Mouse (Mus musculus) intestine, postnatal 0 days (tissue): ENCODE data around the gene Hoxc9. TPM values are rescaled to one million over a fixed set of nuclear protein-coding genes. Genes with fewer than 3 reads are reported as not detected.

Experiments used
- ATAC-seq: fragments of 200-750 bp; cut with Nextera tagmentation; 2 replicates; pipeline ENCODE4 v1.8.0; 2017; ENCODE audit warnings: mild to moderate bottlenecking, moderate TSS enrichment, moderate library complexity
- H3K27ac ChIP-seq: fragments of 300-500 bp; sonication (generic); 2 replicates; pipeline ENCODE4 v1.5.1; 2014; ENCODE audit warnings: mild to moderate bottlenecking, low read depth, low read length, moderate library complexity
- H3K27me3 ChIP-seq: fragments of 300-500 bp; sonication (generic); replicated peaks from 2 replicates; pipeline ENCODE4 v1.6.1; 2014; ENCODE audit warnings: low read length, mixed read lengths; ENCODE audit not compliant: control insufficient read depth, insufficient read depth
- H3K36me3 ChIP-seq: fragments of 300-500 bp; sonication (generic); 2 replicates; pipeline ENCODE4 v1.6.1; 2014; ENCODE audit warnings: mild to moderate bottlenecking, moderate library complexity; ENCODE audit not compliant: control insufficient read depth, insufficient read depth
- H3K4me1 ChIP-seq: fragments of 300-500 bp; sonication (generic); replicated peaks from 2 replicates; pipeline ENCODE4 v1.6.1; 2014; ENCODE audit warnings: antibody characterized with exemption, low read length, mixed read lengths; ENCODE audit not compliant: control insufficient read depth, insufficient read depth
- H3K4me2 ChIP-seq: fragments of 300-500 bp; sonication (generic); replicated peaks from 2 replicates; pipeline ENCODE4 v1.6.1; 2014; ENCODE audit warnings: low read depth, mild to moderate bottlenecking, moderate library complexity
- H3K4me3 ChIP-seq: fragments of 300-500 bp; sonication (generic); 2 replicates; pipeline ENCODE4 v1.5.1; 2014; ENCODE audit warnings: low read depth, low read length
- H3K9ac ChIP-seq: fragments of 300-500 bp; sonication (generic); 2 replicates; pipeline ENCODE4 v1.6.1; 2014; ENCODE audit warnings: mild to moderate bottlenecking, low read depth, low read length
- H3K9me3 ChIP-seq: fragments of 300-500 bp; sonication (generic); 2 replicates; pipeline ENCODE4 v1.6.1; 2016; ENCODE audit warnings: mixed run types; ENCODE audit not compliant: control insufficient read depth
- CTCF ChIP-seq: sonication (generic); IDR thresholded peaks from 2 replicates; pipeline ENCODE4 v1.5.1; 2016; ENCODE audit warnings: low read depth, mild to moderate bottlenecking, control low read depth, antibody characterized with exemption, moderate library complexity
- WGBS: fragments of 180-500 bp; shearing (Covaris S2); extraction: QIAGEN DNeasy Blood & Tissue Kit; methylation state at CpG from one replicate; pipeline ENCODE4 v1.1.7; 2014; 5-methylcytosine and 5-hydroxymethylcytosine counted together
- polyA plus RNA-seq: library from polyadenylated mRNA; unstranded; fragments of >200 nt; fragmentation: Nextera tagmentation; extraction: Ambion mirVana; gene quantifications from 2 replicates; pipeline ENCODE4 v1.2.1, GENCODE M21; 2015

Gene Hoxc9
- 0.43 and 0.58 TPM in 2 replicates for polyA plus RNA-seq

DNA sequence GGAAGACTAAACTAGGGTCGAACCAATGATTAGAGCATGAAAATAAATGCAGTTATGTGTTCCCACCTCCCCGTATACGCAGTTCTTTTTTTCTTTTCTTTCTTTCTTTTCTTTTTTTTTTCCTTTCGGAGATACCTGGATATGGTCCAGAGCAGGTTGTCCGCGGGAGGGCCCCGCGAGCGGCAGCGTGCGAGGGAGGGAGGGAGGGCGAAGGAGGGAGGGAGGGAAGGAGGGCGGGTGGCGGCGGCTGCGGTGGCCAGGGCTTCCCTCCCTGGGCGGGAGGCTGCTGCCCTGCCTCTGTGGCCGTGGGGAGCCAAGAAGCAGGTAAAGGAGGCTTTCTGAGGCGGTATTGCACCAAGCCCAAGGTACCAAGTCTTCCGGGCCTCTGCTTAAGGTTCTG, at the start of gene Hoxc9:
TSS of gene Hoxc9 (plus strand) at position 269 of the 400 bp plus-strand sequence.
- no peak for ATAC-seq
- H3K36me3 ChIP-seq = no peaks in the 10 kb centered on the region
- WGBS = under 1% methylated on average over 15 of the region's 20 CpGs
- H3K9ac ChIP-seq = no peak within 1 kb of the TSS
- H3K4me3 ChIP-seq = peak within 1 kb of the TSS; percentile 29
- peaks cover 99% of the 10 kb centered on the region for H3K27me3 ChIP-seq
- no peaks in the 10 kb centered on the region for H3K4me1 ChIP-seq
- H3K27ac ChIP-seq = no peak within 1 kb of the TSS
- H3K4me2 ChIP-seq = peak within 1 kb of the TSS; percentile 45
- H3K9me3 ChIP-seq = no peaks in the 10 kb centered on the region
- TF ChIP-seq CTCF = no peak

DNA sequence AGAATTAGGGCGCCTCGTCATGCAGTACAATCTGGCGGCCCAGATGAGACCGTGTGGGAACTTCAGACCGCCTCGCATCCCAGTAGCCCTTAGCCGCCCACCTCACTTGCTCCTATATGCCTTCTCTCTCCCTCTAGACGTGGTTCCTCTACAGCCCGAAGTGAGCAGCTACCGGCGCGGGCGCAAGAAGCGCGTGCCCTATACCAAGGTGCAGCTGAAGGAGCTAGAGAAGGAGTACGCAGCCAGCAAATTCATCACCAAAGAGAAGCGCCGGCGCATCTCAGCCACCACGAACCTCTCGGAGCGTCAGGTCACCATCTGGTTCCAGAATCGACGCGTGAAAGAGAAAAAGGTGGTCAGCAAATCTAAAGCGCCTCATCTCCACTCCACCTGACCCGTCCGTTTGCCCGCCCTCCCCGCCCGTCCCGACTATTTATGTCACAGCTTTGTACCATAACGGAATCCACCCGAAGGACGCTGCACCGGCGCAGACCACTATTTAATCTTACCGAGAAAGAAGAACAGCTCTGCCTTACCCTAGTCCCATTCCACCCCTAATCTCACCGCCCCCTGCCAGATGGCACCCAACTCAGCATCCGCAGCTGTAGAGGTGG, 49.1 kb upstream of the Hoxc9 start:
- H3K9ac ChIP-seq = no peak overlapping the region
- H3K4me1 ChIP-seq = no peaks in the 10 kb centered on the region
- WGBS = under 1% methylated on average over 40 of the region's 40 CpGs

DNA sequence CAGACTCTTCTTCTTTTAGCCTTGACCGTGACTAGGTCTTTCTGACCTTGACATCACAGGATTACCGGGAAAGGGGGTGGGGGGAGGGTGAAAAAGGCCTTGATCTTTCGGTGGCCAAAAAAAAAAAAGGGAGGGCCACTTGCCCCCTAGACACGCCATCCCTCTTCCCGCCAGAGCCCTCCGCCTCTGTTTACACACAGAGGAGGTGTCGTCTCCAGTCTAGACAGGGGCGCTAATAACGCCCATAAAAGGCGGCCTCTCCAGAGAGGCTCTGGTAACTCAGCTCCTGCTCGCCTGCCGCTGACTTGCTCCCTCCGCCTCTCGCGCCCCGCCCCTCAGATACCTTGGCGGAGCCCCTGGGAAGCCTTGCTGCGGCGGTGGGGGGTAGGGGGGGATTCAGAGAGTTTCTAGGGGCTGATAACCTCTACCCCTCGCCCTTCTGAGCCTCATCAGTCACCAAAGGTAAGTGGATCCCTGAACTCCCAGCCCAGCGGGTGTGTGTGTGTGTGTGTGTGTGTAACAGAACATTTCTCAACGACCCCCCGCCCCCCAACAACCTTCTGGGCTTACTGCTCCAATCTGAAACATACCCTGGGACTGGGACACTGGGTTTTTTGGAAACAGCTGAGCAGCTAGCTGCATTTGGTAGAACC, 44.4 kb upstream of the Hoxc9 start:
- WGBS = under 1% methylated on average over 23 of the region's 23 CpGs
- H3K27me3 ChIP-seq = peaks cover 100% of the 10 kb centered on the region

More for the DNA sequence above, 49.1 kb upstream of the Hoxc9 start:
- Histone ChIP-seq H3K4me3 (no peak overlapping the region), H3K4me2 (no peak overlapping the region), H3K27me3 (peaks cover 95% of the 10 kb centered on the region), H3K27ac (no peak overlapping the region), H3K36me3 (no peaks in the 10 kb centered on the region), H3K9me3 (no peaks in the 10 kb centered on the region)
- no peak for TF ChIP-seq CTCF
- ATAC-seq = no peak

GRCm38 (mm10) chr15:102934438-102934837, 41.8 kb upstream of the Hoxc9 start:
- no peak for TF ChIP-seq CTCF
- no peak overlapping the region for H3K27ac ChIP-seq
- H3K27me3 ChIP-seq = peaks cover 100% of the 10 kb centered on the region
- no peak overlapping the region for H3K4me2 ChIP-seq
- no peak for ATAC-seq
- no peaks in the 10 kb centered on the region for H3K4me1 ChIP-seq
- 2% methylated on average over 12 of the region's 12 CpGs for WGBS
- no peaks in the 10 kb centered on the region for H3K9me3 ChIP-seq
- H3K36me3 ChIP-seq = no peaks in the 10 kb centered on the region
- no peak overlapping the region; the same call in 1 of the 2 replicates for H3K4me3 ChIP-seq
- H3K9ac ChIP-seq = no peak overlapping the region

More for the DNA sequence above, 44.4 kb upstream of the Hoxc9 start:
- Histone ChIP-seq H3K4me1 (no peaks in the 10 kb centered on the region), H3K27ac (no peak overlapping the region), H3K4me3 (no peak overlapping the region), H3K36me3 (no peaks in the 10 kb centered on the region), H3K4me2 (no peak overlapping the region), H3K9me3 (no peaks in the 10 kb centered on the region), H3K9ac (no peak overlapping the region)
- TF ChIP-seq CTCF = no peak
- no peak for ATAC-seq

DNA sequence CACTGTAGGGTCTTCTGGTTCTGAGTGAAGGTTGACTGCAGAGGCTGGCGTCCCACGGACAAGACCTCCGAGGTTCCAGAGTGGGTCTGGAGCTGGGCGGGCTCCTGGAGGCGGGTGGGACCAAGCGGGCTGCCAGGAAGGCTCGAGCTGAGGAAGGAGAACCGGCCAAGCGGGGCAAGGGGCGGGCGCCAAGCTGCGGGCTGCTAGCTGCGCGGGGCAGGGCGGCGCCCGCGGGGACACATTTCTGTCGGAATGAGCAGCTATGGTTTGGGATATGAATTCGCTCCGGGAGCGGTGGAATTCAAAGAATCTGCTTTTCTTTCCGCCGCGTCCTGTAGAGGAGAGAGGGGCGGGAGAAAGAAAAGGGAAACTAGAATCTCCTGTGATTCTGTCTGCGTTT, 41.3 kb upstream of the Hoxc9 start:
- TF ChIP-seq CTCF = no peak
- no peak overlapping the region for H3K9ac ChIP-seq
- H3K27ac ChIP-seq = no peak overlapping the region
- no peaks in the 10 kb centered on the region for H3K4me1 ChIP-seq
- H3K4me3 ChIP-seq = no peak overlapping the region; the same call in 1 of the 2 replicates
- H3K9me3 ChIP-seq = no peaks in the 10 kb centered on the region
- no peaks in the 10 kb centered on the region for H3K36me3 ChIP-seq
- 1% methylated on average over 27 of the region's 27 CpGs for WGBS
- H3K27me3 ChIP-seq = peaks cover 100% of the 10 kb centered on the region
- ATAC-seq = no peak
- H3K4me2 ChIP-seq = no peak overlapping the region

- H3K4me3 ChIP-seq = 0 out of 2 replicates have a peak within 1 kb of the TSS, but pooled peaks have one; percentile 6
These were observed 39.8 kb upstream of the Hoxc9 start, which contains the start of gene Hoxc12 for GRCm38 (mm10) chr15:102936279-102936972. Gene Hoxc12 (plus strand): TSS chr15:102936757.

More at GRCm38 (mm10) chr15:102936279-102936972, 39.8 kb upstream of the Hoxc9 start, which contains the start of gene Hoxc12:
- no peak for ATAC-seq
- Histone ChIP-seq H3K9me3 (no peaks in the 10 kb centered on the region), H3K27me3 (peaks cover 99% of the 10 kb centered on the region), H3K4me1 (no peaks in the 10 kb centered on the region), H3K36me3 (no peaks in the 10 kb centered on the region), H3K9ac (no peak within 1 kb of the TSS), H3K27ac (no peak within 1 kb of the TSS), H3K4me2 (no peak within 1 kb of the TSS)
- TF ChIP-seq CTCF = no peak
- 3% methylated on average over 31 of the region's 31 CpGs for WGBS
